Mouse (Mus musculus) neural tube, embryonic 10.5 days (tissue): ENCODE data around the gene Spata4.
"Not testable (repeated sequence)": the region's sequence is repeated elsewhere in the genome, so short reads cannot be mapped to it uniquely, and the experiment has no call there.

Experiments
- DNase-seq: peaks from one replicate; pipeline ENCODE4 v3.0.0-alpha.2; 2017; ENCODE audit warnings: low spot score; ENCODE audit errors: extremely low spot score

Spata4 gene

GRCm38 (mm10) chr8:54600671-54601251, at the start of gene Spata4:
Spata4 (plus strand) TSS chr8:54600781.
- peak; percentile 53 for DNase-seq

GRCm38 (mm10) chr8:54554921-54555320, 45.7 kb upstream of the Spata4 start:
- DNase-seq: no peak

- no peak for DNase-seq
Measured at GRCm38 (mm10) chr8:54562137-54562536, 38.4 kb upstream of the Spata4 start.

- no peak for DNase-seq
Measured at GRCm38 (mm10) chr8:54565181-54565580, 35.4 kb upstream of the Spata4 start.

GRCm38 (mm10) chr8:54565603-54566260, 34.8 kb upstream of the Spata4 start:
- no peak for DNase-seq

- no peak for DNase-seq
Measured at GRCm38 (mm10) chr8:54567168-54567567, 33.4 kb upstream of the Spata4 start.

- DNase-seq: no peak
Measured at GRCm38 (mm10) chr8:54570618-54571609, 29.7 kb upstream of the Spata4 start.

- no peak for DNase-seq
Measured at GRCm38 (mm10) chr8:54581436-54581835, 19.1 kb upstream of the Spata4 start.

- no peak for DNase-seq
Measured at GRCm38 (mm10) chr8:54582886-54583285, 17.7 kb upstream of the Spata4 start.

- no peak for DNase-seq
Measured at GRCm38 (mm10) chr8:54594634-54595033, 5.9 kb upstream of the Spata4 start.

GRCm38 (mm10) chr8:54596051-54596450, 4.5 kb upstream of the Spata4 start:
- DNase-seq: no peak

- DNase-seq: no peak
Measured at GRCm38 (mm10) chr8:54596940-54597339, 3.6 kb upstream of the Spata4 start.

GRCm38 (mm10) chr8:54597386-54597785, 3.2 kb upstream of the Spata4 start:
- no peak for DNase-seq

GRCm38 (mm10) chr8:54603440-54603839, 2.9 kb downstream of the Spata4 start:
- DNase-seq: no peak

GRCm38 (mm10) chr8:54609336-54609735, 8.8 kb downstream of the Spata4 start:
- no peak for DNase-seq

GRCm38 (mm10) chr8:54610238-54610637, 9.7 kb downstream of the Spata4 start:
- DNase-seq: no peak

GRCm38 (mm10) chr8:54616710-54617109, 16.1 kb downstream of the Spata4 start:
- DNase-seq: not testable (repeated sequence)

- DNase-seq: no peak
Measured at GRCm38 (mm10) chr8:54638634-54639033, 38.1 kb downstream of the Spata4 start.
